Mouse (Mus musculus): ENCODE data around the gene Muc13.

- TF ChIP-seq CTCF (IDR thresholded peaks at IDR 0.05; ENCODE audit: low read depth) (no peak), EP300 (optimal IDR thresholded peaks at IDR 0.05) (no peak)
Measured at GRCm38 (mm10) chr16:33768491-33769278, 25.2 kb upstream of the Muc13 start.
